Mouse (Mus musculus) heart, postnatal 36 days (tissue): Measurements from ENCODE around the gene Ptdss2. TPM values are rescaled to one million over a fixed set of nuclear protein-coding genes. Genes with fewer than 3 reads are reported as not detected.
A peak's percentile ranks its signal among the peaks of the same experiment; 100 is the strongest.

ENCODE experiments used
- DNase-seq, 2 experiments: peaks; one replicate each; pipeline ENCODE4 v3.0.0; 2021 to 2022
- intact Hi-C: fragments of 180-260 bp; cut with DNase I; formaldehyde crosslinking; loops from one replicate; pipeline ENCODE4 v1.15.1; 2025
- total RNA-seq, 2 experiments: library from RNA; stranded (reverse); gene quantifications; 2 replicates each; pipeline ENCODE4 v1.2.3; 2021

Ptdss2 gene
- total RNA-seq: 10 to 100 TPM; 25.8 to 36.2 TPM

DNA sequence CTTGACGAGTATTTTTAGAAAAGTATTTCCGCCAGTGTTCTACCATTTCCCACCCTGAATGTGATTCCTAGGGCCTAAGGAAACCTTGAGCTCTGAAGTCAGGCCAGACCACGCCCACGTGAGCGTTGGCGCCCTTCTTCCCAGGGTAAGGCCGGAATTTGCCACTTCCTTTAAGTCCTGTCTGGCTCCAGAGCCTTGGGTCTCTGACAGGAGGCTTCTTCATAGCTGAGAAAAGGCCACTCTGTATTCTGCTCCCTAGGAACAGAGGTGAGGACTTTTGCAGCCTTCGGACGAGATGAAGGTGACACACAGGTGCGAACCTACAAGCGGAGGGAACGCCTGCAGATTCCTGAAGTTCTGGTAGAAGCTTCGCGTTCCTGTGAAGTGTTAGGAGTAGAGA lies at the start of gene Ptdss2:
Gene Ptdss2 (plus strand): TSS at position 138 of the 400 bp plus-strand sequence.
- DNase-seq: peak; percentile 36 to 52
- intact Hi-C loops: no loop called here

DNA sequence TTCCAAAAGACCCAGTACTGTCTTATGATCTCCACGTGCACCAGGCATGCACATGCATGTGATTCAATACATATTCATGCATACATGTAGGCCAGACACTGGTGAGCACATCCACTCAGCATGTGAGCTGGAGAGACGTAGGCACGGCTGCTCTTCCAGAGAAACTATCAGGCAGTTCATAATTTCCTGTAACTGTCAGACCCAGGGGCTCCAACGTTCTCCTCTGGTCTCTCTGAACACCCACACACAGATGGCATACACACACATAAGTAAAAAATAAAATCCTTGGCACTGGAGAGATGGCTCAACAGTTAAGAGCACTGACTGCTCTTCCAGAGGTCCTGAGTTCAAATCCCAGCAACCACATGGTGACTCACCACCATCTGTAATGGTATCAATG lies 48.4 kb upstream of the Ptdss2 start:
- intact Hi-C loops: loop anchor here (5.0 kb wide), 1 partner anchor 104 kb away; no protein-coding TSS in a partner anchor
- DNase-seq: no peak

DNA sequence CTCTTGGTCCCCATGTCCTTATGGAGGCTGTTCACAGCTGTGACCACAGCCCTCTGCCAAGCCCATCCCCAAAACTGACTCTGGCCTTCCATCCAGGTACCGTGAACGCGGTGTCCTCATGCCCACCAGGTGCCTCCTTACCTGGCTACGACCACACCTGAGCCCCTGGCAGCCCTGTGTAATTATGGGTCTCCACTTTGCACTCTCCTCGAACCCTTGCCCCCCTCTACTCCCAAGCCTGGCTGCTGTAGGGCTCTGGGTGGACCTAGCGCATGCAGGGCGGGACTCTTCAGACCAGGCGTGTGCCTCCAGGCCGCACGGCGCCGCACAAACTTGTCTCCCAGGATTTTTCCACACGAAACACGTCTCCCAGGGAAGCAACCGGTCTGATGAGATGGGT lies 44.3 kb upstream of the Ptdss2 start, which contains the start of gene Pkp3:
Gene Pkp3 (plus strand): TSS at position 378 of the 400 bp plus-strand sequence.
- no peak for DNase-seq
- intact Hi-C loops: no loop called here

DNA sequence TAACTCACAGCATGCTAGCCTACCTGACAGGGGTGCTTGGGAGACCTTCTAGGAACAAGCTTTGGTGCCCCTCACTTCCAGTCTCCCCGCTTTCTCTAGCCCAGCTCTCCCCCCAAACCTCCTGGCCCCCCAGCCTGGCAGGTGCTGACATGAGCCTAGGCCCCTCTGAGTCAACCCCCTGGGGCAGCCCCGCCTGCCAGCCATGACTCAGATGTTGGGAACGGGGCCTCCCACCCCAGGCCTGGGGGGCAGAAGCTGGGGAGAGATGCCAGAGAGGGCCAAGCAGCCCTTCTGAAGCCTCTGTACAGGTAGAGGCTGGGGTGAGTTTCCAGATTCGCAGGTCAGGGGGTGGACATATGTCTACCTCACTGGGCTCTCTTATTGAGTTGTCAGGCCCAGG lies 43.3 kb upstream of the Ptdss2 start:
- intact Hi-C loops: no loop called here
- DNase-seq: no peak

DNA sequence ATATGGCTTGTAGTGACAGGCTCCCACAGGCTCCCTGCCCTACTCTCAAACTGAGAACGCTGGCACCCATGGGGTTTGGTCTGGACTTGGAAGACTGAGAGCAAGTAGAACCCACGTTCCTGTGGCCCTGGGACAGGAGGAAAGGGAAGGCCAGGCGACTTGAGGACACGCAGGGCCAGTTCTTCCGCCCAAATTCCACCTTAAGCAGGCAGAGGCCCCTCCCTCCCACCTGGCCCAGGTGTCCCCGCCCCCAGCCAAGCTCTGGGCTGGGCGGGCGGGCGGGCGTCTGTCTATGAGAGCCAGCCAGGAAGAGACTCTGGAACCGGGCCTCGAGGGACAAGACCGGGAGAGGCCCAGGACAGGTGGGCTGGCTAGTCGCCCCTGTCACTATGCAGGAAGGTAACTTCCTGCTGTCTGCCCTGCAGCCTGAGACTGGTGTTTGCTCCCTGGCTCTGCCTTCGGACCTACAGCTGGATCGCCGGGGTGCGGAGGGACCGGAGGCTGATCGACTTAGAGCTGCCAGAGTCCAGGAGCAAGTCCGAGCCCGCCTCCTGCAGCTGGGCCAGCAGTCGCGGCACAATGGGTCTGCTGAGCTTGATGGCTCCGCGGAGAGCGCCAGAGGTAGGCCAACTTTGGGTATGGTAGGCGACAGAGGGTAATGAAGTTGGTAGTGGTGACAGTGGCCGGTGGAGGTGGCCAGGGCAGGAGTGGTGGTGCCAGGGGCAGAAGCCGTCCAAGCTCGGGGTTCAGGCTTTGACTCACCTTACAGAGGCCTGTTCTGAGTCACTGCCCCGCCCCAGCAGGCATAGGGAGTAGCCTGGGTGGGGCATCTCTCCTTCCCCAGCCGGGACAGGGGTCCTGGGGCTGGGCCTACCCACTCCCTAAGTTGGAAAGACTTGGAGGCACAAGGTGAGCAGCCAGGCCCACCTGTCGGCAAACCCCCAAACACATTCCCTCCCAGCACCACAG lies 42.4 kb upstream of the Ptdss2 start:
- intact Hi-C loops: no loop called here
- no peak for DNase-seq

DNA sequence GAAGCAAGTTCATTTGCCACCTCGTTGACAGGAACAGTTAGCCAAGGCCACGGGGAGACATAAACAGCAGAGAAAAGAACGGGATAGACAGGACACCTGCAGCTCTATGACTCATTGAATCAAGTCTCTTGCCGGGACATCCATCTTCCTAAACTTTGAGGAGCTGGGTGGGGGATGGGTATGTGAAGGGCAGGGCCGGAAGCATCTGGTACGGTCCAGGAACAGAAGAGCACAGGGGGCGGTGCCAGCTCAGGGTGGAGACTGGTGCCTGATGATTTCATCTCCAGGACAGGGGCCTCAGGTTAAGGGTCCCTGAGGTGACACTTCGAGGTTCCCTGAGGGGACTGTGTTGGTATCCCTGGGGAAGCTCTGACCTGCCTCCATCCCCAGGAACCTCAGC lies 34.3 kb upstream of the Ptdss2 start:
- intact Hi-C loops: no loop called here
- no peak for DNase-seq

DNA sequence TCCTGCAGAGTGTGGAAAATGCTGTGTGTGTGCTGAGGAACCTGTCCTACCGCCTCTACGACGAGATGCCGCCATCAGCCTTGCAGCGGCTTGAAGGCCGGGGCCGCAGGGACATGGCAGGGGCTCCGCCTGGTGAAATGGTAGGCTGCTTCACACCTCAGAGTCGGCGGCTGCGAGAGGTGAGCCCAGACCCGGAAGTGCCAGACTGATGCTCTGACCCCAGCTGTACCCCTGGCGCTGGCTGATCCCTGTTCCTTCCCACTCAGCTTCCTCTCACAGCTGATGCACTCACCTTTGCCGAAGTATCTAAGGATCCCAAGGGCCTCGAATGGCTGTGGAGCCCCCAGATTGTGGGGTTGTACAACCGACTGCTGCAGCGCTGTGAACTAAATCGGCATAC lies 33.7 kb upstream of the Ptdss2 start:
- DNase-seq: no peak
- intact Hi-C loops: no loop called here

DNA sequence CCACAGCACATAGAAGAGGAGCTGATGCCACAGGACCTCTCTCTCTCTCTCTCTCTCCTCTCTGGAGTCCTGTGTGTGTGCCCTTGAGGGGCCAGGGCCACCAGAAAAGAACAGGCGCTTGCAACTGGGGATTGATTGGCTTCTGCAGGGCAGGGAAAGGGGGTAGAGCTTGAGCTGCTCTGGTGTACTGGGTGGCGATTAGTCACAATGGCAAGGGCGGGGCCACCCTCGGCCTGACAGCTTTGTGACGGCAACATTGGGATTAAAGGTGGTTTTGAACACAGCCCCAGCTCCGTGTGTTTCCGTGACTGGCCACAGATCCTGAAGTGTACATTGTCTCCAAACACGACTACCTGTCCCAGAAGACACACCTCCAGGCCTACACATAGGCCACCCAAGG lies 32.0 kb upstream of the Ptdss2 start:
- intact Hi-C loops: loop anchor here (5.0 to 10.0 kb wide), 2 partner anchors 42 to 275 kb away; no protein-coding TSS in a partner anchor
- DNase-seq: no peak

DNA sequence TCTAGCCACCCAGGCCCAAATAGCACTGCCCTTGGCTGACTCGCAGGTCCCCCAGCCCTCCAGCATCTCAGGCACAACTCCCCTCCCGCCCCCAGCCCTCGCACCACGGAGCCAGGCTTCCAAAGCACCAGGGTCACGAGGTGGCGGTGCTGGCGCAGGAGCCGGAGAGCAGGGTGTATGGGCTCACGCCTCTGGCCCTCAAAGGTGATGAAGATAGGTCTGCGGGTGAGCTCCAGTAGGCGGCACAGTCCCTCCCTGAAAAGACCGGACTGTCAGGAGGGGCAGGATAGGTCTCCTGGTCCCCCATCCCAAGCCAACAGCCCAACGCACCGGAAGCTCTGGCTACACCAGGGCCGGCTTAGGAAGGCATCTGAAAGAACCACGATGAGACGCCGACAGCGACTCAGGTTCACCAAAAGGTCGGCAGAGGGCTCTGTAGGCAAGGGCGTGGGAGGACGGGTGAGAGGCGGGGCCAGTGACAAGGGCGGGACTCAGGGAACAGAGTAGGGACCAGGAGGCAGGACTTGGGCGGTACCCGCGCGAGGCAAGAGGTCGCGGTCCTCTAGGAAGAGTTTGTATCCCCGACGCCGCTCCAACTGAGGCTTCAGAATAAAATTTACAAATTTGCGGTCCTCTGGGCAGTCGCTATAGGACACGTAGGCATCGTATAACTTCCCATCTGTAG lies 30.0 kb upstream of the Ptdss2 start:
- intact Hi-C loops: loop anchor here (1.0 to 10.0 kb wide), 3 partner anchors 40 to 273 kb away; no protein-coding TSS in a partner anchor
- DNase-seq: peak; percentile 77 to 84

DNA sequence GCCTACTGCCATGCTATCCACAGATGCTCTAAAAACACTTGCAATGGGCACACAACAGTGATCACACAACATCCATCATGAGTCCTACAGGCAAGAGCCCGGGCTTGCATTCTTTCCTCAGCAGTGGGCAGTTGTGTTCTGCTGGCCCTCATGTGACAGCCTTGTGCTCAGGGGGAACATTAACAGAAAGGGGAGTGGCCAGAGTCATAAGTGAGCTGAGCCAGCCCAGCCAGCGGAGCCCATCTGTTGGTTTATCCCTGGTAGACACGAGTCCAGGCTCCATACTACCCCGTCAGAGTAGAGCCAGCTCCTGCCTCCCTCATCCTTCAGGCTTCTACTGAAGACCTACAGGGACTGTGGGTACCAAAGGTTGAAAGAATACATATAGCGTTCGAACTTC lies 28.2 kb upstream of the Ptdss2 start:
- no peak for DNase-seq
- intact Hi-C loops: loop anchor here (5.0 to 10.0 kb wide), 2 partner anchors 38 to 271 kb away; no protein-coding TSS in a partner anchor

DNA sequence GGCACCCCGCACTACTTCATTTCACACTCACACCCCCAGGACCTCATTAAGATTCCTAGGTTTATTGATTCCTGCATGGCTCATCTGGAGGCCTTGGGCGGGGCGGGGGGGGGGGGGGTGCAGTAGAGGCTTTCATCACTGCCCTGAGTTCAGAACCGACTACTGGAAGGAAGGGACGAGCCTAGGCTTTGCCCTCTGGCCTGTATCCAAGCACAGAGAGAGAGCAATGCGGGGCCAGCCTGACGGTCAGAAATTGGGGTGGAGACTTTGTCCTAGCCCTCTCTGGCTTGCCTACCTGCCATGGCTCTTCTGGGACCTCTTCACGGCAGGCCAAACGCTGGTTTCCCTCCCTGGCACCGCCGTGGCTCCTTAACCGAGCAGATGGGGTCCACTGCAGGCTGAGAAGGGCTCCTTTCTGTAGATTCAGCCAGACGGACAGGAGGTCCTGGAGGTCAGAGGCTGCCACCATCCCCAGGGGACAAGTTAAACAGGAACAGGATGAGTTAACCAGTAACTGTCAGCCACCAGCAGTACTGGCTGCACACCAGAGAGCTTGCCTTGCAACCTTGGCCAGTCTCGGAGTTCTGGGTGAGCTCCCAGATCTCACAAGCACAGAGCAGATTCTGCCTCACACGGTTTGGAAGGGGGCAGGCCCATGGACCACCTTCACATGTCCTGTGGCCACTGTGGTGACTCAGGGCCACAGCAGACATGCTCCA lies 27.5 kb upstream of the Ptdss2 start:
- intact Hi-C loops: loop anchor here (5.0 to 10.0 kb wide), 2 partner anchors 38 to 270 kb away; no protein-coding TSS in a partner anchor
- DNase-seq: no peak

DNA sequence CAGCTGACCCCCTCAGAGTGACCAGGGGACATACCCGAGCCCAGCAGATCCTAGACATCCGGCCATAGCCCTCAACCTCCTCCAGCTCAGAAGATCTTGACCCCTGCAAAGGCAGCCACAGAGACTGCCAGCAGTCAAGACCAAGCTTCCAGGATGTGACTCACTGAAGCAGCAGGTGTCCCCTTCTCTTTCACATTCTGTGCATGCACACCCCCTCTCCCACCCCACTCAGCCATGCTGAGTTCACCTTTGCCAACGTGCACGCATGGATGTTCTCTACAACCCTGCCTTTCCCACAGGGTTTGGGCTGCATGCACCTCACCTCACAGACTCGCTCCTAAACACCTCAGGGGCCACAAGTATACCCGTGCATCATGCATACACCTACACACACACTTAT lies 26.2 kb upstream of the Ptdss2 start:
- no peak for DNase-seq
- intact Hi-C loops: loop anchor here (10.0 kb wide), 1 partner anchor 269 kb away; no protein-coding TSS in a partner anchor

DNA sequence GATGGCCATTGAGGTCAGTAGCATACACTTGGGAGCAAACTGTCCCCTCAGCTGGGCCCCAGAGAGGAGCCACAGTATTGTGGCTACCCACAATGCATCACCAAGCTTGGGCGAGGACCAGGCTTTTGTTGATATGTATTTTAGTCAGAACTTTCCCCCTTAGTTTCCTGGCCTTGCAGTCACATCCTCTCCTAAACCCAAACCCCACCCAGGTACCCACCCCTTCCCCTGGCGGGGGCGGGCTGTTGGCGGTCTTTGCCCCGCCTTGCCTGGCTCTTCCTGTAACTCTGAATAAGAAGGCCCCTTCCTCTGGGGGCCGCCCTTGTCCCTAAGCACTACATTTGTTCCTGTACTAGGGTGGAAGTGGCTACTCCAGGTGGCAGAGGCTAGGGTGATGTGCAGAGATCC lies 25.5 kb upstream of the Ptdss2 start:
- peak; percentile 63 to 68 for DNase-seq
- intact Hi-C loops: loop anchor here (10.0 kb wide), 1 partner anchor 268 kb away; no protein-coding TSS in a partner anchor

DNA sequence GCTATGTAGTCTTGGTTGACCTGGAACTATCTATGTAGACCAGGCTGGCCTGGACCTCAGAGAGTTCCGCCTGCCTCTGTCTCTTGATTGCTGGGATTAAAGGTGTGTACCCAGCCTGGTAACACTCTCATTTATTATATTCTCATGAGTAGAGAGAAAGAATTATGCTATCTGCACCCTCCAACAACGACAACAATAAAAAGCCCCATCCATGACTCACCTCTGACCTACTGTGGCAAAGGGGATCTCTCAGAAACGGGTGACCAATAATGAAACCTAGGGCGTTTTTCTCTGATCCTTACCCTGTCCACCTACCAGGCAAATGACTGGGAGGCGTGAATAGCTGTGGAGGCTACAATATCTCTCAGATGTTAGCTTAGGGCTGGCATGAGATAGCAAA lies 25.0 kb upstream of the Ptdss2 start:
- intact Hi-C loops: loop anchor here (10.0 kb wide), 1 partner anchor 268 kb away; no protein-coding TSS in a partner anchor

DNA sequence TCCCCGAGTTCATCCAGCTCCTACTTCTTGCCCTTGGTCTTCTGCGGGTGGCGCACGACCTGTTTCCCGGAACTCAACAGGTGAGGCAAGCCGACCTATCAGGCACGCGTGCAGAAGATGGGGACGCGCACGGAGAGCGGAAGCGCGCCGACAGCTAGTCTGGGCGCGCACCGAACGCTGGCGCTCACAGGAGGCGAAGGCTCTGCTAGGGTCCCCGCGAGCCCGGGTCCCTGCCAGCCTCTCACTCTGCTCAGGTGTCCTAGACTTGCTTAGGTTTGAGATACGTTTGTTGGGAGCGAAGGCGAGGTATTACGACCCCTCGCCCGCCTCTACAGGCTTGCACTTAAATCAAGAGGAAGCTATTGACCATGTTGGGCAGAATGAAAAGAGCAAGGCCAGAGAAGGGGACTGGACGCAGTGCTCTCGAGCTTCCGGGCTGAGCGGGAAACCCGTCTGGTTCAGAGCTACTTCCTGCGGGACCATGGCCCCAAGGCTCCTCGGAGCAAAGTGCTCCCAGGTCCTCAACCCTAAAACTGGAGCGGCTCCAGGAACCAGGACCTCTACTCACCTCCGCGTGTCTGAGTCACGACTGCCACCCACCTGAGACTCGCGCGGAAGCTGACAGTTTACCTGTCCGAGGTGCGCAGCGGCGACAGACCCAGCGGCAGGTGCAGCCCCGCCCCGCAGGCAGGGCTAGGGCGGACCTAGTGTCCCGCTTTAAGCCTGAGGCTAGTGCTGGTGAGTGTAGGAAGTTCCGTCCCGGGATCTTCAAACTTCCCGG lies 22.1 kb upstream of the Ptdss2 start, which contains the start of gene Sigirr:
Gene Sigirr (minus strand): TSS at position 662 of the 781 bp plus-strand sequence.
- peak; percentile 31 for DNase-seq
- intact Hi-C loops: loop anchor here (2.0 to 10.0 kb wide), 2 partner anchors 21 to 265 kb away; no protein-coding TSS in a partner anchor

More for the DNA sequence above, 25.0 kb upstream of the Ptdss2 start:
- DNase-seq: no peak

DNA sequence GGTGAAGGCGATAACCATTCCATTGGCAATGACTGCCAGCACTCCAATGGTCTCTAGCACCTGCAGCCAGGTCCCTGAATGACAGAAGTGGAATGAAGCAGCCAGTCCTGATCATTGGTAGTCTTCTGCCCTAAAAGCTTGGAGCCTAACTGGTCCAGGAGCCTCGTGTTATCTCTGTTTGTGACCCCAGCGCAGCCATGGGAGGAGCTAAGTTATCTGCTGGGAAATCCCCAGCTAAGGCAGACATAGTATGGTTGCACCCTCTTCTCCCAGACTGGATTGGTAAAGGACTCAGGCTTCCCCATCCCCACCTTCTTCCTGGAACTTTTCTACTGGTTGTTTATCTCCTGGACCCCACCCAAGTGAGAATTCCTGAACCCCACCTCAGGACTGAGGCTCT lies 19.0 kb upstream of the Ptdss2 start:
- intact Hi-C loops: no loop called here
- DNase-seq: no peak

DNA sequence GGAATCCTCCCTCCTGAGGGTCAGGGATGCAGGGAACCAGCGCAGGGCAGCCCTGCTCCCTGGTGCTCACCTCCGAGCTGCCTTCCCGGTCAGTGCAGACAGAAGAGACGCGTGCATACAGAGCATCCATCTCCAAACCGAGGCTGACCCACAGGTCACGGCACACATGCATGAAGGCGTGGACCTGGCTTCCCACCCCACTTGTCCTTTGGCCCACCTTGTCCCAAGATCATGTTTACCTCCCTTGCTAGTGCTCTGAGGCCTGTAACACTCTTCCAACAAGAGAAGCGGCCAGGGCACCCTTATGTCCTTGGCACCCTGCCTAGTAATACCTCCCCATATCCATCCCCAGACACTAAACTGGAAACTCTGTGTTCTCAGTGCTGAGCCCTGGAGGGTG lies 6.3 kb upstream of the Ptdss2 start:
- no peak for DNase-seq
- intact Hi-C loops: no loop called here

DNA sequence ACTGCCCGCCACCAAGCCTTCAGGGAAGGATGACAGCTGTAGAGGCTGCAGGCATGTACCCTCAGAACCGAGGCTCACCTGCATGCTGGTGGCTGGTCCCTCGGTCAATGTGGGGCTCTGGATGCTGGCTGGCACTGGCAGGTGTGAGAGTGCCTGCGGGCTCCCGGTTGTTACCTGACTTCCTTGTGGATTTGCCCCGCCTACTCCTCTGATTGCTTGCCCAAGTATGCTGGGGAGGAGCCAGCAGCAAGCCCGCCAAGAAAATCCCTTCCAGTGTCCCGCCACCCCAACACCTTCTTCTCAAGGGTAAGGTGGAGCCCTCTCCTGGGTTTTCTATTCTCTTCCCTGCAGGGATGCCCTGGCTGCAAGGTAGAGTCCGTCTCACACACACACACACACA lies 4.5 kb upstream of the Ptdss2 start, which contains the start of gene Ano9:
Gene Ano9 (minus strand): TSS at position 171 of the 400 bp plus-strand sequence.
- no peak for DNase-seq
- intact Hi-C loops: no loop called here

DNA sequence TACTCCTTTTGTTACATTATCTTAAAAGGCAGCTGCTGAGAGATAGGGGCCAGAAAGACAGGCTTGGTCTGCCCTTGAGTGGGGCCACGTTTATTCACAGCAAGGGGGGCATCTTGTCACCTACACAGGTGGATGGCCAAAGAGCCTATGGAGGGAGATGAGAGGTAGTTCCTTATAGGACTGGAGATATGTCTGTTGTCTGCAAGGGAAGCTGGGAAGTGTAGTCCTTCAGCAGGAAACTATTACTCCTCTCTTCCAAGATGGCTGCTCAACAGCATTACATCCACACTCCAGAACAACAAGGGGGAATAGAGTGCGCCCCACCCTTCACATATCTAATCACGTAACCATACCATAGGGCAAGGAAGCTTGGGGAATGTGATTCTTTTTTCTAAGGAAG lies 2.7 kb upstream of the Ptdss2 start:
- no peak for DNase-seq
- intact Hi-C loops: no loop called here
